Mouse (Mus musculus) liver, embryonic 14.5 days (tissue): ENCODE results near the gene Rnf24.

Experiments
- CTCF ChIP-seq: IDR thresholded peaks from 2 replicates; pipeline ENCODE4 v1.5.1; 2016; ENCODE audit warnings: antibody characterized with exemption, low read depth, control low read depth
- EP300 ChIP-seq: IDR thresholded peaks from 2 replicates; pipeline ENCODE4 v1.6.1; 2016; ENCODE audit warnings: antibody characterized with exemption, low read depth

DNA sequence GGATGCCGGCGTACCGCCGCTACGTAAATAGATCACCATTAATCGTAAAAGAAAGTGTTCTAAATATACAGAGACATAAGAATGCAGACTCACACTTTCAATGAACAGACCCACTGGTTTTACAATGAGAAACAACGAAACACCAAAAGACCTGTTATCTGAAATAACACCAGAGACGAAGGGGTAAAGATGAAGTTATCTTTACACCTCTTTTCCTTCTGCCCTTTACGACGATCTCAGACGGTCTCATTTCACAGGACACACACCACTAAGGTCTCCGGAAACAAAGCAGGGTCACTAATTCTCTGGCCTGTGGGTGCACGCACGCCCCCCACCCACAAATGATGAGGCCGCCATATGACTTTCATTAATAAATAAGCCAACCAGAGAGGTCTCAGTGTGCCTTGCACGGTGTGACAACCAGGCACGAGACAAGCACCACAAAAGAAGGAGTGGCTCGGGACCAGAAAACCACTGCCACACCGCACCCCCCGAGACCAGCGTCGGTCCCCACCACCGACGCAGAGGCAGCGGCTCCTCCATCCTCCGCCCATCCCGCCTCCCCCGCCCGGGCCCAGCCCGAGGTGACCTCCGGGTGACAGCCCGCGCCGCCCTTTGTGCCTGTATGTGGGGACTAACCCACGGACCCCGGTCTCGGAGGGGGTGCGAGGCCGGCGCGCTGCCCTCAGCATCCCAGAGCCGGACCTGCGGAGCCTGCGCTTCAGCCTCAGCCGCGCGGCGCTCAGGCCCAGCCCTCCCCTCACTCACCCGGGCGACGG is 535 bp downstream of the Rnf24 start:
- no peak for TF ChIP-seq CTCF
- no peak for TF ChIP-seq EP300
